Mouse (Mus musculus): ENCODE measurements around the gene Olfr382.
"Not testable (repeated sequence)": the region's sequence is repeated elsewhere in the genome, so short reads cannot be mapped to it uniquely, and the experiment has no call there.

Olfr382 gene

DNA sequence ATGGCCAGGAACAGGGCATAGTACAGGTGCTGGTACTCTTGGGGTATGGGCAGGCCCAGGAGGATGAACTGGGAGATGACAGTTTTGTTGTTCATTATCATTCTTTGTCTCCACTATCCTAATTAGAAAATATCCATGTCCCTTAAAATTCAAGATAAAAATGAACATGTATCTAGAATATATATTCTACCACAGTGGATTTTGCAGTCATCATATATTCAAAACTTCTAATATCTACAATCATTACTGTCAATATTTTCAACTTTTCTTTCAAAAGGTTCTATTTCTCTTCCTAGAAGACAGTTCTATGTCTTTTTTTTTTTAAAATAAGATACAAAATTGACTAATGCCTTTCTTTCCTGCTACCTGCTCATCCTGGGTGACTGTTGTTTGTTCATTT, at the start of gene Olfr382:
Gene Olfr382, minus strand, starts transcription at position 101 of the 400 bp plus-strand sequence.
- DNase-seq = no peak

DNA sequence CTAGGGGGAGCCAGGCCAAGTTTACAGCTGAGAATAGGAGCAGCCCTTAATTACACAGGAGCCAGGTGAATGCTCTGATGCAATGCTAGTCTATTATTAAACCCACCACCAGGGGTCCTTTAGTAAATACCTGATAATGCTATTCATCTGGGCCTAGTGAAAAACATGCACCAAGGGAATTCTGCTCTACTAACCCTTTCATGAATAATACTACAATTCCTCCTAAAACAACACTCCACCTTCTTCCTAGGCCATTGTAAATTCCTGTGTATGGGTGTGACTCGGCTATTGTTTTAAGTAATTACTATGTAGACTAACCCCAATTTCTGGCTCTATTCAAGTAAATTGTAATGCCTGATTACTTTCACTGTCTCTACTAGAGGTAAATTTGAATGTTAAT, 12.0 kb upstream of the Olfr382 start:
- not testable (repeated sequence) for DNase-seq

GRCm38 (mm10) chr11:73491503-73491902, 25.5 kb downstream of the Olfr382 start, which contains the start of gene Olfr381:
Gene Olfr381, minus strand, starts transcription at chr11:73491603.
- DNase-seq = peak; percentile 18
